Mouse (Mus musculus): ENCODE data around the gene Vmn2r11.
"Not testable (repeated sequence)": the region's sequence is repeated elsewhere in the genome, so short reads cannot be mapped to it uniquely, and the experiment has no call there.

Gene Vmn2r11

DNA sequence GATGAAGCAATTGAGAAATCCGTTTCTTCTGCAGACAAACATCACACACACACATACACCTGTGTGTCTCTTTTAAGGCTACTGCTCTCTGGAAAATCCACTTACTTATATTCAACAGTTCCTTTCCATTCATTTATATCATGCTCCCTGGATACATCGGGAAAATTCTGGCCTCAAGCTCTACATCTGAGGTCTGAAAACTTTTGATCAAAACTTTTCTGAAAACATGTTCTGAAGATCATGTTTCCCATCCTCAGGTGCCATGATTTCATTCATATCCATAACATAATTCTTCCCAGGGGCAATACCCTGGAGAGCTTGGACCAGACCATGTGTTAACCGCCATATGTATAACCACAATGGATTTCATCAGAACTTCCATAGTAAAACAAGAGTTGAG, at the start of gene Vmn2r11:
Gene Vmn2r11, minus strand, starts transcription at position 101 of the 400 bp plus-strand sequence.
- in situ Hi-C loops (cut with MboI, MseI): not testable (repeated sequence)

DNA sequence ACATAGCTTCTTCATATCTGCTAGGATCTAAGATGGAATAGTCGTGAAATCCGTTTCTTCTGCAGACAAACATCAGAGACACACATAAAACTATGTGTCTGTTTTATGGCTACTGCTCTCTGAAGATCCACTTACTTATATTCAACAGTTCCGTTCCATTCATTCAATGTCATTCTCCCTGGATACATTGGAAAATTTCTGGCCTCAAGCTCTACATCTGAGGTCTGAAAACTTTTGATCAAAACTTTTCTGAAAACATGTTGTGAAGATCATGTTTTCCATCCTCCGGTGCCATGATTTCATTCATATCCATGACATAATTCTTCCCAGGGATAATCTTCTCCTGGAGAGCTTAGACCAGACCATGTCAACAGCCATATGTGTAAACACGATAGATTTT, 38.5 kb upstream of the Vmn2r11 start, which contains the start of gene Vmn2r12:
Gene Vmn2r12, minus strand, starts transcription at position 101 of the 400 bp plus-strand sequence.
- in situ Hi-C loops (cut with MboI, MseI): not testable (repeated sequence)

DNA sequence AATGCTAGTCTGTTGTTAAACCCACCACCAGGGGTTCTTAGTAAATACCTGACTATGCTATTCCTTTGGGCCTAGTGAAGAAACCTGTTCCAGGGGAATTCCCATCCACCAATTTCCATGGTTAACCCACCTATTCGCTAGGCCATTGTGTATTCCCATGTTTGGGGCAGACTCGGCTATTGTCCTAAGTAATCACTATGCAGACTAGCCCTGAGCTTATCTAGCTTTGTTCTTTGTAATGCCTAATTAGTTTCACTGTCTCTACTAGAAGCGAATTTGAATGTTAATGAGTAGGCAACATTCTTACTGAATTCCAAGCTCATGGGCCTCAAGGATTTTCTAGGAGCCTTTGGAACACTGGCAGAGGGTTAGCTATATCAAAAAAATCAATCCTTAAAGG, 37.1 kb upstream of the Vmn2r11 start:
- in situ Hi-C loops (cut with MboI, MseI): not testable (repeated sequence)

DNA sequence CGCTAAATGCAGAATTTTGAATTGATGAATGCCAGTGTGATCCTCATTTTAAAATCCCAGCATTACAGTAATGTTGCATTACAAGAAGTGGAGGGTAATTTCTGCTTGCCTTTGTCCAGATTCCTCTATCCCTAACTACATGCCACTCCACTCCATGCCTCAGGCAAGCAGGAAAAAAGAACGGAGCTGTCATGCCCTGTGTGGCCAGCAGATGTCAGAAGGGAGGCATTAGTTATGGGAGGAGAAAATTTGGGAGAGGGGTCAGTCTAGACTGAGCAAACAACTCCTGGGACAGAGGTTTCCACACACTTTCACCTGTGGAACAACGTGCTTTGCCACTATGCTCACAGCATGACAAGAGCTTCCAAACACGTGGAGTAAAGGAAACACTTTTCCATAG, 12.6 kb upstream of the Vmn2r11 start:
- in situ Hi-C loops (cut with MboI, MseI): not testable (repeated sequence)

DNA sequence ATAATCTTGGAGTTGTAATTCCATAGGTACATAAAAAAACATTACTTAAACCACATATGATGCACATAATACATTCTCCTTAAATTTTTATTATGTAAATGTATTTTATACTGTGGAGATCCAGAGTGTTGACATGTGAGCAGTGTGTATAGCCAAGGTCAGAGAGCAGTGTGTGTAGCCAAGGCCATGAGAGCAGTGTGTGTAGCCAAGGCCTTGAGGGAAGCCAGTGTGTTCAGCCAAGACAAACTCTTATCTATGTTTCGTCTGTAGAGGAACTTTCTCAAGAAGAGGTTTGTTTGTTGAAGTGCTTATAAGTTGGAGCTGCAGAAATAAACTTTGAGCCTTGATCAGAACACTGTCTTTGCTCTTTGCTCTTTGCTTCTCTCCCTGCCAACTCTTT, 4.1 kb downstream of the Vmn2r11 start:
- in situ Hi-C loops (cut with MboI, MseI): no loop called here

DNA sequence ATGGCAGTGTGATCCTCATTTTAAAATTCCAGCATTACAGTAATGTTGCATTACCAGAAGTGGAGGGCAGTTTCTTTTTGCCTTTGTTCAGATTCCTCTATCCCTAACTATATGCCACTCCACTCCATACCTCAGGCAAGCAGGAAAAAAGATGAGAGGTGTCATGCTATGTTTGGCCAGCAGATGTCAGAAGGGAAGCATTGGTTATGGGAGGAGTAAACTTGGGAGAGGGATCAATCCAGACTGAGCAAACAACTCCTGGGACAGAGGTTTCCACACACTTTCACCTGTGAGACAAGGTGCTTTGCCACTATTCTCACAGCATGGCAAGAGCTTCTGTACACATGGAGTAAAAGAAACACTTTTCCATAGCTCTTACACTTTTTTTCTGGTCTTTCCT, 26.8 kb downstream of the Vmn2r11 start:
- in situ Hi-C loops (cut with MboI, MseI): no loop called here

DNA sequence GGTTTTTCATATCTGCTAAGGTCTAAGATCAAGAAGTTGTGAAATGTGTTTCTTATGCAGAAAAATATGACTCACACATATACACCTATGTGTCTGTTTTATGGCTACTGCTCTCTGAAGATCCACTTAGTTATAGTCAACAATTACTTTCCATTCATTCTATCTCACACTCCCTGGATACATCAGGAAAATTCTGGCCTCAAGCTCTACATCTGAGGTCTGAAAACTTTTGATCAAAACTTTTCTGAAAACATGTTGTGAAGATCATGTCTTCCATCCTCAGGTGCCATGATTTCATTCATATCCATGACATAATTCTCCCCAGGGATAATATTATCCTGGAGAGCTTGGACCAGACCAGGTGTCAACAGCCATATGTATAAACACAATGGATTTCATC, 52.9 kb downstream of the Vmn2r11 start, which contains the start of gene Vmn2r10:
Gene Vmn2r10, minus strand, starts transcription at position 101 of the 400 bp plus-strand sequence.
- in situ Hi-C loops (cut with MboI, MseI): not testable (repeated sequence)

All from T-helper 1 cell (primary cell).